Mouse (Mus musculus) small intestine, adult 10 weeks (tissue): ENCODE results near the gene Edn2. TPM values are rescaled to one million over a fixed set of nuclear protein-coding genes. Genes with fewer than 3 reads are reported as not detected.

Experiments
- polyA plus RNA-seq: library from polyadenylated mRNA; stranded (reverse); fragments of 350-450 nt; fragmentation: Illumina TruSeq; extraction: RNeasy Lipid Tissue Mini Kit (QIAGEN cat#74804); gene quantifications from one replicate; pipeline ENCODE4 v1.2.3, GENCODE M21; 2014; ENCODE audit warnings: low replicate concordance

Edn2 gene
- 0.89 TPM for polyA plus RNA-seq

GRCm38 (mm10) chr4:120161166-120161949, at the start of gene Edn2:
Gene Edn2 (plus strand): TSS chr4:120161206.

Other genes with a start within 250 kb of the Edn2 start
- not detected for gene AL607142.1, start 96.2 kb upstream of the Edn2 start, polyA plus RNA-seq
- not detected for gene Foxo6, start 126.1 kb downstream of the Edn2 start, polyA plus RNA-seq
- gene Scmh1, start 244.1 kb downstream of the Edn2 start, polyA plus RNA-seq = 3.7 TPM